ENCODE assay signal across 10 mouse cellular contexts in genomic region chr11:54905931-54906330, GRCm38 (mm10). TPM values are rescaled to one million over a fixed set of nuclear protein-coding genes. Genes with fewer than 3 reads are reported as not detected.
A peak's percentile ranks its signal among the peaks of the same experiment; 100 is the strongest.
DNase-seq lines count a peak whose midpoint lies in the region; ATAC-seq and TF ChIP-seq lines count a peak whose summit lies in the region.
"Had no signal": no experiment of that assay in that cellular context is flagged by ENCODE, and none has a peak within 500 bp of the region (broad histone marks: within the 10 kb centered on the region; RNA-seq: fewer than 3 reads in every experiment).

No protein-coding gene starts in this region.

- ATAC-seq in liver, embryonic 11.5 days (replicated peaks; ENCODE audit: low FRiP score) = no peak
- ATAC-seq in heart, embryonic 15.5 days (replicated peaks; ENCODE audit: insufficient number of reproducible peaks, insufficient read depth, low FRiP score, low read depth) = no peak
- peak; percentile 38 for ATAC-seq in kidney, postnatal 0 days (replicated peaks; ENCODE audit: low FRiP score, low read depth)

- peak; percentile 22 for DNase-seq in liver
- no peak for DNase-seq in liver, embryonic 11.5 days (ENCODE audit: low spot score)
- no peak for DNase-seq in kidney, postnatal 0 days (ENCODE audit: low spot score)
- DNase-seq in yolk sac, embryonic 10.5 days (ENCODE audit: low spot score) = peak; percentile 67
- DNase-seq in cerebellum, adult 9-10 months = no peak
- no peak for DNase-seq in spleen, postnatal 14 days (ENCODE audit: low spot score in 2 of 2)
- DNase-seq: lung, postnatal 36 days had no signal

- TF ChIP-seq CTCF in kidney, postnatal 0 days (IDR thresholded peaks at IDR 0.05; ENCODE audit: low read depth) = no peak

- WGBS in liver, embryonic 11.5 days = 71% methylated on average over 4 of the region's 4 CpGs
- WGBS in heart, embryonic 15.5 days = 30% methylated on average over 4 of the region's 4 CpGs
- WGBS in kidney, postnatal 0 days = 58% methylated on average over 4 of the region's 4 CpGs

- no peak overlapping the region for H3K4me2 ChIP-seq in liver, embryonic 11.5 days
- 0 out of 2 replicates have a peak overlapping the region, but pooled peaks have one; percentile 4 for H3K4me2 ChIP-seq in heart, embryonic 15.5 days
- H3K4me2 ChIP-seq in kidney, postnatal 0 days (ENCODE audit: low read length) = peak overlapping the region; percentile 16; the same call in 1 of the 2 replicates
- H3K4me2 ChIP-seq: hindbrain, embryonic 15.5 days had no signal

- no peaks in the 10 kb centered on the region for H3K9me3 ChIP-seq in liver, embryonic 11.5 days (ENCODE audit: control insufficient read depth, low read length)
- H3K9me3 ChIP-seq in heart, embryonic 15.5 days (replicated peaks) = no peaks in the 10 kb centered on the region
- H3K9me3 ChIP-seq in kidney, postnatal 0 days (replicated peaks; ENCODE audit: low read length) = no peaks in the 10 kb centered on the region
- H3K9me3 ChIP-seq: hindbrain, embryonic 15.5 days had no signal

- peaks cover 6% of the 10 kb centered on the region; the same call in 1 of the 2 replicates for H3K36me3 ChIP-seq in liver, embryonic 11.5 days (ENCODE audit: control insufficient read depth, insufficient read depth, low read length)
- peaks cover 22% of the 10 kb centered on the region for H3K36me3 ChIP-seq in heart, embryonic 15.5 days
- H3K36me3 ChIP-seq in kidney, postnatal 0 days (ENCODE audit: insufficient read depth, low read length) = peaks cover 8% of the 10 kb centered on the region; the same call in 1 of the 2 replicates

- H3K9ac ChIP-seq in liver, embryonic 11.5 days (ENCODE audit: low read depth, low read length) = no peak overlapping the region
- H3K9ac ChIP-seq in heart, embryonic 15.5 days = peak overlapping the region; percentile 7; the same call in 1 of the 2 replicates
- peak overlapping the region; percentile 15; the same call in 1 of the 2 replicates for H3K9ac ChIP-seq in kidney, postnatal 0 days (ENCODE audit: low read depth, low read length)
- H3K9ac ChIP-seq: hindbrain, embryonic 15.5 days had no signal

- no peaks in the 10 kb centered on the region for H3K27me3 ChIP-seq in liver, embryonic 11.5 days (replicated peaks; ENCODE audit: control insufficient read depth, insufficient read depth, low read length)
- H3K27me3 ChIP-seq in heart, embryonic 15.5 days = no peaks in the 10 kb centered on the region
- no peaks in the 10 kb centered on the region for H3K27me3 ChIP-seq in kidney, postnatal 0 days (ENCODE audit: insufficient read depth, low read length)
- H3K27me3 ChIP-seq: CH12.LX; hindbrain, embryonic 15.5 days had no signal

- no peak overlapping the region for H3K27ac ChIP-seq in liver, embryonic 11.5 days (ENCODE audit: low read depth, low read length)
- H3K27ac ChIP-seq in heart, embryonic 15.5 days = peak overlapping the region; percentile 63
- H3K27ac ChIP-seq in kidney, postnatal 0 days = peak overlapping the region; percentile 60; the same call in 1 of the 2 replicates
- H3K27ac ChIP-seq: hindbrain, embryonic 15.5 days had no signal

- peaks cover 16% of the 10 kb centered on the region for H3K4me1 ChIP-seq in liver, embryonic 11.5 days (replicated peaks; ENCODE audit: control insufficient read depth, insufficient read depth, low read length)
- peaks cover 37% of the 10 kb centered on the region for H3K4me1 ChIP-seq in heart, embryonic 15.5 days (replicated peaks)
- 0 out of 2 replicates have a peak, but pooled peaks cover 4% of the 10 kb centered on the region for H3K4me1 ChIP-seq in kidney, postnatal 0 days (replicated peaks; ENCODE audit: insufficient read depth, low read length)

- no peak overlapping the region for H3K4me3 ChIP-seq in liver, embryonic 11.5 days (ENCODE audit: low read depth, low read length)
- H3K4me3 ChIP-seq in heart, embryonic 15.5 days = no peak overlapping the region
- H3K4me3 ChIP-seq in kidney, postnatal 0 days (replicated peaks; ENCODE audit: low read depth, low read length) = no peak overlapping the region
- H3K4me3 ChIP-seq: hindbrain, embryonic 15.5 days had no signal

RNA-seq across cellular contexts. Expression of gene Gpx3, which starts 3.7 kb away (rescaled TPM):
- polyA plus RNA-seq in liver, embryonic 11.5 days (2014; fragmentation: Nextera tagmentation; extraction: Ambion mirVana) = 84.0 and 89.6 TPM in 2 replicates
- polyA plus RNA-seq in heart, embryonic 15.5 days (2015; fragmentation: Nextera tagmentation; extraction: Ambion mirVana) = 751 and 850 TPM in 2 replicates
- 1,362 and 1,474 TPM in 2 replicates for polyA plus RNA-seq in kidney, postnatal 0 days (2015; fragmentation: Nextera tagmentation; extraction: Ambion mirVana)

RNA-seq across cellular contexts. Expression of gene Hint1, which starts 39.7 kb away (rescaled TPM):
- polyA plus RNA-seq in liver, embryonic 11.5 days (2014; fragmentation: Nextera tagmentation; extraction: Ambion mirVana) = 587 and 600 TPM in 2 replicates
- 497 and 753 TPM in 2 replicates for polyA plus RNA-seq in heart, embryonic 15.5 days (2015; fragmentation: Nextera tagmentation; extraction: Ambion mirVana)
- 1,015 and 1,085 TPM in 2 replicates for polyA plus RNA-seq in kidney, postnatal 0 days (2015; fragmentation: Nextera tagmentation; extraction: Ambion mirVana)

RNA-seq across cellular contexts. Expression of gene Lyrm7, which starts 45.2 kb away (rescaled TPM):
- 9.4 and 11.3 TPM in 2 replicates for polyA plus RNA-seq in liver, embryonic 11.5 days (2014; fragmentation: Nextera tagmentation; extraction: Ambion mirVana)
- polyA plus RNA-seq in heart, embryonic 15.5 days (2015; fragmentation: Nextera tagmentation; extraction: Ambion mirVana) = 17.5 and 24.7 TPM in 2 replicates
- polyA plus RNA-seq in kidney, postnatal 0 days (2015; fragmentation: Nextera tagmentation; extraction: Ambion mirVana) = 7.3 and 7.7 TPM in 2 replicates

RNA-seq across cellular contexts. Expression of gene Tnip1, which starts 56.8 kb away (rescaled TPM):
- 11.4 and 12.1 TPM in 2 replicates for polyA plus RNA-seq in liver, embryonic 11.5 days (2014; fragmentation: Nextera tagmentation; extraction: Ambion mirVana)
- 20.3 and 24.3 TPM in 2 replicates for polyA plus RNA-seq in heart, embryonic 15.5 days (2015; fragmentation: Nextera tagmentation; extraction: Ambion mirVana)
- 17.5 and 20.3 TPM in 2 replicates for polyA plus RNA-seq in kidney, postnatal 0 days (2015; fragmentation: Nextera tagmentation; extraction: Ambion mirVana)

Comparison
In these comparisons a context has a peak if more than half of its experiments do, and no peak if none do; other contexts are left out.
1. DNase-seq: peak in liver (single experiment) and yolk sac, embryonic 10.5 days (single experiment); none in liver, embryonic 11.5 days (single experiment), kidney, postnatal 0 days (single experiment), cerebellum, adult 9-10 months (single experiment) and spleen, postnatal 14 days (0 of 2).